Mouse (Mus musculus) ES-E14 (cell line): Measurements from ENCODE around the gene Polr1c.

Experiments
- HCFC1 ChIP-seq: IDR thresholded peaks from 2 replicates; pipeline ENCODE4 v1.6.1; 2012; ENCODE audit warnings: low read length, inconsistent platforms, borderline replicate concordance; ENCODE audit not compliant: insufficient read depth
- MAFK ChIP-seq: IDR thresholded peaks from 2 replicates; pipeline ENCODE4 v1.6.1; 2014; ENCODE audit warnings: mild to moderate bottlenecking, low read depth, low read length, inconsistent platforms; ENCODE audit not compliant: insufficient read depth
- ZC3H11A ChIP-seq: IDR thresholded peaks from 2 replicates; pipeline ENCODE4 v1.6.1; 2012; ENCODE audit warnings: low read depth, mild to moderate bottlenecking, inconsistent platforms, low read length, borderline replicate concordance
- ZNF384 ChIP-seq: IDR thresholded peaks from 2 replicates; pipeline ENCODE4 v1.6.1; 2012; ENCODE audit warnings: low read depth, low read length, inconsistent platforms

GRCm38 (mm10) chr17:46296601-46297000 is 48.7 kb upstream of the Polr1c start:
- no peak for TF ChIP-seq ZC3H11A
- no peak for TF ChIP-seq HCFC1
- no peak for TF ChIP-seq MAFK
- TF ChIP-seq ZNF384, result no peak
